Mouse (Mus musculus) hindbrain, embryonic 15.5 days (tissue): ENCODE data around the gene Snca. TPM values are rescaled to one million over a fixed set of nuclear protein-coding genes. Genes with fewer than 3 reads are reported as not detected.

Experiments
- ATAC-seq: fragments of 200-750 bp; cut with Nextera tagmentation; 2 replicates; pipeline ENCODE4 v1.8.0; 2017; ENCODE audit warnings: low read depth, moderate number of reproducible peaks, moderate TSS enrichment; ENCODE audit not compliant: low FRiP score
- H3K27ac ChIP-seq: fragments of 300-500 bp; sonication (generic); replicated peaks from 2 replicates; pipeline ENCODE4 v1.5.1; 2015; ENCODE audit warnings: mild to moderate bottlenecking, inconsistent platforms
- H3K27me3 ChIP-seq: fragments of 300-500 bp; sonication (generic); 2 replicates; pipeline ENCODE4 v1.6.1; 2015; ENCODE audit warnings: control low read depth, inconsistent platforms
- H3K36me3 ChIP-seq: fragments of 300-500 bp; sonication (generic); 2 replicates; pipeline ENCODE4 v1.6.1; 2015; ENCODE audit warnings: control low read depth, inconsistent platforms
- H3K4me1 ChIP-seq: fragments of 300-500 bp; sonication (generic); replicated peaks from 2 replicates; pipeline ENCODE4 v1.6.1; 2015; ENCODE audit warnings: control low read depth, inconsistent platforms
- H3K4me2 ChIP-seq: fragments of 300-500 bp; sonication (generic); 2 replicates; pipeline ENCODE4 v1.6.1; 2015; ENCODE audit warnings: moderate library complexity, mild to moderate bottlenecking, inconsistent platforms
- H3K4me3 ChIP-seq: fragments of 300-500 bp; sonication (generic); 2 replicates; pipeline ENCODE4 v1.5.1; 2015; ENCODE audit warnings: mild to moderate bottlenecking, inconsistent platforms
- H3K9ac ChIP-seq: fragments of 300-500 bp; sonication (generic); 2 replicates; pipeline ENCODE4 v1.6.1; 2015; ENCODE audit warnings: inconsistent platforms
- H3K9me3 ChIP-seq: fragments of 300-500 bp; sonication (generic); 2 replicates; pipeline ENCODE4 v1.6.1; 2016; ENCODE audit warnings: control low read depth, inconsistent platforms
- WGBS: fragments of 180-500 bp; shearing (Covaris S2); methylation state at CpG from one replicate; pipeline ENCODE4 v1.1.7; 2015; 5-methylcytosine and 5-hydroxymethylcytosine counted together
- polyA plus RNA-seq: library from polyadenylated mRNA; unstranded; fragments of >200 nt; fragmentation: Nextera tagmentation; extraction: Ambion mirVana; gene quantifications from 2 replicates; pipeline ENCODE4 v1.2.1, GENCODE M21; 2015

Gene Snca
- 330 and 340 TPM in 2 replicates for polyA plus RNA-seq

GRCm38 (mm10) chr6:60829282-60829891, at the start of gene Snca:
Snca (minus strand) TSS chr6:60829855.
- Histone ChIP-seq H3K4me2 (peak within 1 kb of the TSS; percentile 82), H3K4me1 (peaks cover 26% of the 10 kb centered on the region), H3K36me3 (no peaks in the 10 kb centered on the region), H3K27me3 (no peaks in the 10 kb centered on the region), H3K4me3 (peak within 1 kb of the TSS; percentile 64), H3K9ac (peak within 1 kb of the TSS; percentile 62), H3K9me3 (no peaks in the 10 kb centered on the region), H3K27ac (peak within 1 kb of the TSS; percentile 86)
- peak; percentile 81 for ATAC-seq
- 2% methylated on average over 14 of the region's 14 CpGs for WGBS

- no peak overlapping the region for H3K27ac ChIP-seq
- no peak overlapping the region for H3K4me3 ChIP-seq
- no peaks in the 10 kb centered on the region for H3K36me3 ChIP-seq
- H3K4me1 ChIP-seq = no peaks in the 10 kb centered on the region
- H3K27me3 ChIP-seq = no peaks in the 10 kb centered on the region
- H3K9me3 ChIP-seq = no peaks in the 10 kb centered on the region
- no peak overlapping the region for H3K9ac ChIP-seq
- H3K4me2 ChIP-seq = no peak overlapping the region
- ATAC-seq = peak; percentile 34; the same call in 1 of the 2 replicates
- 61% methylated on average over 1 of the region's 1 CpGs for WGBS
These were observed 40.5 kb upstream of the Snca start for GRCm38 (mm10) chr6:60870126-60870525.

- H3K4me3 ChIP-seq = no peak overlapping the region
These were observed 26.9 kb upstream of the Snca start for GRCm38 (mm10) chr6:60856599-60856998.

GRCm38 (mm10) chr6:60851690-60852089, 22.0 kb upstream of the Snca start:
- Histone ChIP-seq H3K36me3 (no peaks in the 10 kb centered on the region), H3K4me2 (no peak overlapping the region), H3K9ac (no peak overlapping the region), H3K4me1 (no peaks in the 10 kb centered on the region), H3K9me3 (no peaks in the 10 kb centered on the region), H3K27ac (no peak overlapping the region), H3K4me3 (no peak overlapping the region), H3K27me3 (no peaks in the 10 kb centered on the region)
- no peak for ATAC-seq
- 92% methylated on average over 2 of the region's 2 CpGs for WGBS

More at GRCm38 (mm10) chr6:60856599-60856998, 26.9 kb upstream of the Snca start:
- Histone ChIP-seq H3K4me1 (no peaks in the 10 kb centered on the region), H3K36me3 (no peaks in the 10 kb centered on the region), H3K9me3 (no peaks in the 10 kb centered on the region), H3K9ac (no peak overlapping the region), H3K27ac (no peak overlapping the region), H3K27me3 (no peaks in the 10 kb centered on the region), H3K4me2 (no peak overlapping the region)
- 83% methylated on average over 2 of the region's 2 CpGs for WGBS
- ATAC-seq = no peak

GRCm38 (mm10) chr6:60828429-60829264, 1.0 kb downstream of the Snca start:
- Histone ChIP-seq H3K36me3 (no peaks in the 10 kb centered on the region), H3K27me3 (no peaks in the 10 kb centered on the region), H3K4me2 (peak overlapping the region; percentile 82), H3K9ac (peak overlapping the region; percentile 62), H3K9me3 (no peaks in the 10 kb centered on the region), H3K27ac (peak overlapping the region; percentile 86), H3K4me3 (peak overlapping the region; percentile 64), H3K4me1 (peaks cover 26% of the 10 kb centered on the region)
- peak; percentile 92 for ATAC-seq
- WGBS = 1% methylated on average over 35 of the region's 35 CpGs

- Histone ChIP-seq H3K36me3 (no peaks in the 10 kb centered on the region), H3K27me3 (no peaks in the 10 kb centered on the region), H3K4me1 (peaks cover 26% of the 10 kb centered on the region), H3K9me3 (no peaks in the 10 kb centered on the region), H3K9ac (peak overlapping the region; percentile 62), H3K4me3 (peak overlapping the region; percentile 64), H3K4me2 (peak overlapping the region; percentile 82), H3K27ac (peak overlapping the region; percentile 86)
- 0 out of 2 replicates have a peak, but pooled peaks have one; percentile 13 for ATAC-seq
- WGBS = 57% methylated on average over 1 of the region's 1 CpGs
These were observed 1.6 kb downstream of the Snca start for GRCm38 (mm10) chr6:60828047-60828428.

- Histone ChIP-seq H3K9ac (no peak overlapping the region), H3K9me3 (no peaks in the 10 kb centered on the region)
- no peak for ATAC-seq
These were observed 2.4 kb downstream of the Snca start for GRCm38 (mm10) chr6:60827290-60827689.

GRCm38 (mm10) chr6:60819272-60819671, 10.4 kb downstream of the Snca start:
- Histone ChIP-seq H3K27me3 (no peaks in the 10 kb centered on the region), H3K36me3 (peaks cover 3% of the 10 kb centered on the region; the same call in 1 of the 2 replicates), H3K9me3 (no peaks in the 10 kb centered on the region), H3K9ac (no peak overlapping the region), H3K27ac (no peak overlapping the region), H3K4me2 (no peak overlapping the region), H3K4me3 (no peak overlapping the region), H3K4me1 (no peaks in the 10 kb centered on the region)
- no peak for ATAC-seq
- WGBS = 84% methylated on average over 1 of the region's 1 CpGs

More at GRCm38 (mm10) chr6:60827290-60827689, 2.4 kb downstream of the Snca start:
- Histone ChIP-seq H3K36me3 (no peaks in the 10 kb centered on the region), H3K4me3 (peak overlapping the region; percentile 64), H3K27ac (no peak overlapping the region), H3K4me1 (peaks cover 26% of the 10 kb centered on the region), H3K4me2 (peak overlapping the region; percentile 82), H3K27me3 (no peaks in the 10 kb centered on the region)
- 24% methylated on average over 1 of the region's 1 CpGs for WGBS

- Histone ChIP-seq H3K4me1 (no peaks in the 10 kb centered on the region), H3K9ac (no peak overlapping the region), H3K36me3 (peaks cover 6% of the 10 kb centered on the region; the same call in 1 of the 2 replicates), H3K27me3 (no peaks in the 10 kb centered on the region), H3K9me3 (no peaks in the 10 kb centered on the region), H3K27ac (no peak overlapping the region), H3K4me3 (no peak overlapping the region), H3K4me2 (no peak overlapping the region)
- WGBS = 85% methylated on average over 3 of the region's 3 CpGs
- no peak for ATAC-seq
These were observed 16.1 kb downstream of the Snca start for GRCm38 (mm10) chr6:60813516-60813915.

GRCm38 (mm10) chr6:60798266-60798665, 31.4 kb downstream of the Snca start:
- H3K4me1 ChIP-seq = no peaks in the 10 kb centered on the region
- no peaks in the 10 kb centered on the region for H3K27me3 ChIP-seq
- H3K36me3 ChIP-seq = no peaks in the 10 kb centered on the region
- no peak overlapping the region for H3K9ac ChIP-seq
- WGBS = 87% methylated on average over 1 of the region's 1 CpGs
- no peak overlapping the region for H3K27ac ChIP-seq
- H3K4me2 ChIP-seq = no peak overlapping the region
- H3K9me3 ChIP-seq = no peaks in the 10 kb centered on the region
- H3K4me3 ChIP-seq = no peak overlapping the region
- ATAC-seq = no peak

- H3K9ac ChIP-seq = no peak overlapping the region
- H3K4me2 ChIP-seq = no peak overlapping the region
- H3K4me1 ChIP-seq = no peaks in the 10 kb centered on the region
- WGBS = 86% methylated on average over 3 of the region's 3 CpGs
- H3K4me3 ChIP-seq = no peak overlapping the region
- no peaks in the 10 kb centered on the region for H3K36me3 ChIP-seq
- ATAC-seq = no peak
- H3K27me3 ChIP-seq = no peaks in the 10 kb centered on the region
- H3K27ac ChIP-seq = no peak overlapping the region
- H3K9me3 ChIP-seq = no peaks in the 10 kb centered on the region
These were observed 35.8 kb downstream of the Snca start for GRCm38 (mm10) chr6:60793659-60794365.

GRCm38 (mm10) chr6:60786955-60787354, 42.7 kb downstream of the Snca start:
- peak; percentile 63 for ATAC-seq

More at GRCm38 (mm10) chr6:60786955-60787354, 42.7 kb downstream of the Snca start:
- no peaks in the 10 kb centered on the region for H3K4me1 ChIP-seq
- H3K27ac ChIP-seq = no peak overlapping the region
- no peaks in the 10 kb centered on the region for H3K27me3 ChIP-seq
- no peaks in the 10 kb centered on the region for H3K9me3 ChIP-seq
- no peak overlapping the region for H3K4me3 ChIP-seq
- no peak overlapping the region for H3K4me2 ChIP-seq
- H3K9ac ChIP-seq = no peak overlapping the region
- 70% methylated on average over 1 of the region's 1 CpGs for WGBS
- no peaks in the 10 kb centered on the region for H3K36me3 ChIP-seq
